21 mouse cellular contexts compared by ENCODE assay signal in the genomic region with DNA sequence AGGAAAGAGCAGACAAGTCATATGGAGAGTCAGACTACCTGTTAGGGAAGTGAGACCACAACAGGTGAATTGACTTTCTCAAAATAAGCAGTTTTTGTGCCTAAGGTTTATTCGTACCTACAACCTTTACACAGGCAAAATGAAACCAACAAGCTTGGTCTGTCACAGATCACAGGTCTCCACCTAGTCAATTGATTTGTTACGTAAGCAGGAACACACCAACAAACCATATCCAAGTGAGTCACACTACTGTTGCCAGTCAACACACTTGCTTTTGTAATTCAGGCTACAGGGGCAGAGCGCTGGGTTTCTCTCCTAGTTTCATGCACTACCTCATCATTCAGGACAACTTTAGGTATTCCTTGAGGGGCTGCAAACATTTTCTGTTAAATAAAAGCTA. TPM values are rescaled to one million over a fixed set of nuclear protein-coding genes. Genes with fewer than 3 reads are reported as not detected.
"Had no signal": no experiment of that assay in that cellular context is flagged by ENCODE, and none has a peak within 500 bp of the region (broad histone marks: within the 10 kb centered on the region; RNA-seq: fewer than 3 reads in every experiment).

No protein-coding gene starts in this region.

- H3K9me3 ChIP-seq: liver, embryonic 15.5 days; midbrain, embryonic 10.5 days; midbrain, embryonic 12.5 days; neural tube, embryonic 13.5 days; neural tube, embryonic 15.5 days; stomach, embryonic 15.5 days had no signal

- H3K27ac ChIP-seq: liver, embryonic 15.5 days; midbrain, embryonic 10.5 days; midbrain, embryonic 12.5 days; neural tube, embryonic 13.5 days; neural tube, embryonic 15.5 days; stomach, embryonic 15.5 days; stomach, postnatal 0 days had no signal

- H3K4me2 ChIP-seq: liver, embryonic 15.5 days; lung, embryonic 14.5 days; midbrain, embryonic 12.5 days; neural tube, embryonic 13.5 days; neural tube, embryonic 15.5 days; stomach, embryonic 15.5 days had no signal

- H3K4me1 ChIP-seq: liver, embryonic 15.5 days; midbrain, embryonic 10.5 days; midbrain, embryonic 12.5 days; neural tube, embryonic 13.5 days; neural tube, embryonic 15.5 days; stomach, embryonic 15.5 days had no signal

- H3K4me3 ChIP-seq: liver, embryonic 15.5 days; midbrain, embryonic 10.5 days; midbrain, embryonic 12.5 days; myocyte; neural tube, embryonic 13.5 days; neural tube, embryonic 15.5 days; stomach, embryonic 15.5 days had no signal

- H3K9ac ChIP-seq: liver, embryonic 15.5 days; lung, embryonic 14.5 days; midbrain, embryonic 12.5 days; neural tube, embryonic 13.5 days; neural tube, embryonic 15.5 days; stomach, embryonic 15.5 days had no signal

- DNase-seq: lung, adult 18-20 months; lung, embryonic 14.5 days; lung, postnatal 10 days; lung, postnatal 4 days; midbrain, embryonic 14.5 days; right cerebral cortex, postnatal 14 days; right cerebral cortex, postnatal 4 days; spleen, adult 18-20 months; thymus, adult 2 months; thymus, postnatal 25 days; thymus, postnatal 4 days had no signal

- H3K36me3 ChIP-seq: liver, embryonic 15.5 days; midbrain, embryonic 10.5 days; midbrain, embryonic 12.5 days; neural tube, embryonic 13.5 days; neural tube, embryonic 15.5 days; stomach, embryonic 15.5 days had no signal

- ATAC-seq: midbrain, embryonic 16.5 days had no signal

- H3K27me3 ChIP-seq: liver, embryonic 15.5 days; midbrain, embryonic 12.5 days; neural tube, embryonic 13.5 days; neural tube, embryonic 15.5 days; stomach, embryonic 15.5 days had no signal

RNA-seq across cellular contexts. Expression of a gene that starts 28.7 kb away (rescaled TPM):
- total RNA-seq: megakaryocyte-erythroid progenitor cell, adult 5-6 weeks had no signal
- polyA plus RNA-seq: myocyte had no signal
